Mouse (Mus musculus) spleen, adult 2 months (tissue): Measurements from ENCODE around the gene Itpk1. TPM values are rescaled to one million over a fixed set of nuclear protein-coding genes. Genes with fewer than 3 reads are reported as not detected.
A peak's percentile ranks its signal among the peaks of the same experiment; 100 is the strongest.

Experiments used
- DNase-seq, 2 experiments: peaks; one replicate each; pipeline versions ENCODE4 v3.0.0 to v3.0.0-alpha.2; 2012 to 2021; ENCODE audit warnings: low spot score in 2 of 2, low read depth in 1 of 2
- H3K27ac ChIP-seq: fragments of 200-500 bp; 2 replicates; pipeline ENCODE4 v1.5.1; 2012; ENCODE audit warnings: low read length, inconsistent platforms; ENCODE audit not compliant: insufficient read depth
- H3K27me3 ChIP-seq: fragments of 200-500 bp; 2 replicates; pipeline ENCODE4 v1.6.1; 2012; ENCODE audit warnings: mild to moderate bottlenecking, moderate library complexity, low read length, inconsistent platforms; ENCODE audit not compliant: control insufficient read depth, insufficient read depth
- H3K36me3 ChIP-seq: fragments of 200-500 bp; 2 replicates; pipeline ENCODE4 v1.6.1; 2012; ENCODE audit warnings: mild to moderate bottlenecking, low read length, inconsistent platforms; ENCODE audit not compliant: control insufficient read depth, insufficient read depth
- H3K4me1 ChIP-seq: fragments of 200-500 bp; 2 replicates; pipeline ENCODE4 v1.6.1; 2011; ENCODE audit warnings: inconsistent platforms; ENCODE audit not compliant: control insufficient read depth, insufficient read depth, insufficient read length
- H3K4me3 ChIP-seq: fragments of 200-500 bp; 2 replicates; pipeline ENCODE4 v1.5.1; 2011; ENCODE audit warnings: mild to moderate bottlenecking, inconsistent platforms; ENCODE audit not compliant: insufficient read depth, insufficient read length; ENCODE audit errors: extremely low read depth
- CTCF ChIP-seq: fragments of 200-500 bp; IDR thresholded peaks from 2 replicates; pipeline ENCODE4 v1.5.1; 2011; ENCODE audit warnings: mild to moderate bottlenecking, inconsistent platforms; ENCODE audit not compliant: insufficient read depth, insufficient read length, insufficient replicate concordance; ENCODE audit errors: extremely low read depth
- POLR2A ChIP-seq: fragments of 200-500 bp; IDR thresholded peaks from 2 replicates; pipeline ENCODE4 v1.6.1; 2011; ENCODE audit warnings: low read depth, low read length, inconsistent platforms
- WGBS: fragments of 180-500 bp; shearing (Covaris S2); methylation state at CpG from one replicate; pipeline ENCODE4 v1.1.7; 2018; 5-methylcytosine and 5-hydroxymethylcytosine counted together
- polyA plus RNA-seq: library from polyadenylated mRNA; depleted of rRNA; stranded (reverse); fragments of >200 nt; gene quantifications from 2 replicates; pipeline ENCODE4 v1.2.3, GENCODE M21; 2012

The Itpk1 gene
- polyA plus RNA-seq, 1 experiment = 22.2 TPM

DNA sequence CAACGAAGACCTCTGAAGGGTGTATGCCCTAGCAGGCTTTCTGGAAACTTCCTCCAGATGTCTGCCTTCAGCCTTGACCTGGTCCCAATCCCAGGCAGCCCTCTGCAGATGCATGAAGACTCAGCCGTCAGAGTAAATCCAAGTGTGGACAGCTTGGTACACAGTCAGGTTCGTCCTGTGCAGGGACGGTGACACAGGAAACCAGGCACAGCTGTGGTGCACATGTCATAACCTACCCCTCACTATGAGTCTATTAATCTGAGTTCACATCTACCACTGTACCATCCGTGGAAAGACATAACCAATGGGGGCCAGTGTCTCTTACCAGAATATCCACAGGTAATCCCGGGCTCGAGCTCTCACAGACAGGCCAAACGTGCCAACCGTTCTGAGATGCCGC, 30.2 kb downstream of the Itpk1 start:
- Histone ChIP-seq H3K4me3 (no peak overlapping the region), H3K36me3 (no peaks in the 10 kb centered on the region), H3K27me3 (no peaks in the 10 kb centered on the region), H3K4me1 (peaks cover 38% of the 10 kb centered on the region; the same call in 1 of the 2 replicates), H3K27ac (peak overlapping the region; percentile 43)
- DNase-seq = no peak
- 40% methylated on average over 10 of the region's 10 CpGs for WGBS
- TF ChIP-seq CTCF (no peak), POLR2A (no peak)

GRCm38 (mm10) chr12:102674123-102674522, 30.6 kb downstream of the Itpk1 start:
- 39% methylated on average over 13 of the region's 13 CpGs for WGBS
- DNase-seq = no peak
- H3K27me3 ChIP-seq = no peaks in the 10 kb centered on the region
- TF ChIP-seq POLR2A = no peak
- no peak for TF ChIP-seq CTCF
- peaks cover 38% of the 10 kb centered on the region; the same call in 1 of the 2 replicates for H3K4me1 ChIP-seq
- H3K27ac ChIP-seq = peak overlapping the region; percentile 43
- no peak overlapping the region for H3K4me3 ChIP-seq
- H3K36me3 ChIP-seq = no peaks in the 10 kb centered on the region

GRCm38 (mm10) chr12:102672857-102673839, 31.6 kb downstream of the Itpk1 start:
- no peak overlapping the region for H3K4me3 ChIP-seq
- H3K27me3 ChIP-seq = no peaks in the 10 kb centered on the region
- H3K27ac ChIP-seq = peak overlapping the region; percentile 57
- TF ChIP-seq CTCF (no peak), POLR2A (no peak)
- WGBS = 37% methylated on average over 20 of the region's 20 CpGs
- peak in 1 of 2 experiments; percentile 26 for DNase-seq
- peaks cover 38% of the 10 kb centered on the region; the same call in 1 of the 2 replicates for H3K4me1 ChIP-seq
- H3K36me3 ChIP-seq = no peaks in the 10 kb centered on the region

DNA sequence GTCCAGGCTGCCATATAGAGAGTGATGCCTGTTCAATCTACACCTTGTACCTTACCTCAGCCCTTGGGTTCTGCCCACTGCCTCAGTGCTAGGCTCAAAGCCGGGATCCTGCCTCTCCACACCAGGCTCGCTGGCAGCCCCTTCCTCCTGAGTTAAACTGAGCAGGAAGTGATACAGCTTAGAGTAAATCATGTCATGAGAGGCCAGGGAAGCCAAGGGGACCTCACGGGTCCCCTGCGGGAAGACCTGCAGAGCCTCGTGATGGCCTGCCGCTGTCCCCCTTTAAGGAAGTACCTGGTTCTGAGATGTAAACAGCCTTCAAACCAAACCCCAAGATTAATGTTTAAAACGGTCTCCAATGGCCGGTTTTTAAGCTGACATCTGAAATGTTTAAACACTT, 32.6 kb downstream of the Itpk1 start:
- 10% methylated on average over 8 of the region's 8 CpGs for WGBS
- no peak for DNase-seq
- Histone ChIP-seq H3K4me1 (peaks cover 38% of the 10 kb centered on the region; the same call in 1 of the 2 replicates), H3K4me3 (no peak overlapping the region), H3K27me3 (no peaks in the 10 kb centered on the region), H3K36me3 (no peaks in the 10 kb centered on the region), H3K27ac (0 out of 2 replicates have a peak overlapping the region, but pooled peaks have one; percentile 38)
- TF ChIP-seq POLR2A = no peak
- TF ChIP-seq CTCF = no peak

DNA sequence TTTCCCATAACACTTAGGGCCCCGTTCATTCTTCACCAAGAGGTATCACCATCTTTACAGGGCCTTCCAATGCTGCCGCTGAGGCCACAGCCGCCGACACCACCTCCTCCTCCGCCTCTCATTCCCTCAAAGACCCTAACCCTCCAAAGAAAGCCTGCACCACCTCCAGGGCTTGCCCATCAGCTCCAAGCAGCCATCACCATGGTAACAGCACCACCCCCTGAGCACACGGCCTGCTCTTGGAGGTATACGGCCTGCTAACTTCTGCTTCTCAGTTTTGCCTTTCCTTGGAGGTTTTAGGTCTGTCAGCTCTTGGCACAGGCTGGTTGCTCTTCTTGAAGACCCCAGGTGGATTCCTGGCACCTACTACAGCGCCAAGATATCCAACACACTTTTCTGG, 33.9 kb downstream of the Itpk1 start:
- H3K27me3 ChIP-seq = no peaks in the 10 kb centered on the region
- 72% methylated on average over 8 of the region's 8 CpGs for WGBS
- no peak for DNase-seq
- peaks cover 38% of the 10 kb centered on the region; the same call in 1 of the 2 replicates for H3K4me1 ChIP-seq
- no peak for TF ChIP-seq POLR2A
- TF ChIP-seq CTCF = no peak
- H3K4me3 ChIP-seq = no peak overlapping the region
- no peaks in the 10 kb centered on the region for H3K36me3 ChIP-seq
- H3K27ac ChIP-seq = no peak overlapping the region

- Histone ChIP-seq H3K4me3 (no peak overlapping the region), H3K36me3 (0 out of 2 replicates have a peak, but pooled peaks cover 2% of the 10 kb centered on the region), H3K27me3 (no peaks in the 10 kb centered on the region), H3K4me1 (0 out of 2 replicates have a peak, but pooled peaks cover 1% of the 10 kb centered on the region), H3K27ac (no peak overlapping the region)
- 90% methylated on average over 10 of the region's 10 CpGs for WGBS
- no peak for DNase-seq
- TF ChIP-seq CTCF = no peak
- no peak for TF ChIP-seq POLR2A
Measured at GRCm38 (mm10) chr12:102665465-102666202, 39.1 kb downstream of the Itpk1 start.

DNA sequence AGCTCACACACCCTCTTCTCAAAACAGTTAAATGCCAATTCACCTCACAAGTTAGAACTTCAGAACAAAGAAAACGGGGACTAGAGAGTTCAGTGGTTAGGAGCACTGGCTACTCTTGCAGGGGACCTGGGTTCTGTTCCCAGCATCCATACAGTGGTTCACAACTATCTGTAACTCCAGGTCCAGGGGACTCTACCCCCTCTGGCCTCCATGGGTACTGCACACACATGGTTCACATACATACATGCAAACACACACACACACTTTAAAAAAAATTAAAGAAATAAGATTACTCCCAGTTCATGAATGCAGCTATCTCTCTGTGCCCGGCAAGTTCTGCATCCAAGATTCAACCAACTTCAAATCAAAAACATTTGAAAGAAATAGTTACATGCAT, 40.7 kb downstream of the Itpk1 start:
- no peak overlapping the region for H3K4me3 ChIP-seq
- WGBS = 95% methylated on average over 2 of the region's 2 CpGs
- H3K36me3 ChIP-seq = 0 out of 2 replicates have a peak, but pooled peaks cover 2% of the 10 kb centered on the region
- no peak overlapping the region for H3K27ac ChIP-seq
- TF ChIP-seq POLR2A (no peak), CTCF (no peak)
- no peaks in the 10 kb centered on the region for H3K27me3 ChIP-seq
- DNase-seq = no peak
- H3K4me1 ChIP-seq = no peaks in the 10 kb centered on the region
